Comparison of ENCODE assay signal across 10 mouse cellular contexts in the genomic region with DNA sequence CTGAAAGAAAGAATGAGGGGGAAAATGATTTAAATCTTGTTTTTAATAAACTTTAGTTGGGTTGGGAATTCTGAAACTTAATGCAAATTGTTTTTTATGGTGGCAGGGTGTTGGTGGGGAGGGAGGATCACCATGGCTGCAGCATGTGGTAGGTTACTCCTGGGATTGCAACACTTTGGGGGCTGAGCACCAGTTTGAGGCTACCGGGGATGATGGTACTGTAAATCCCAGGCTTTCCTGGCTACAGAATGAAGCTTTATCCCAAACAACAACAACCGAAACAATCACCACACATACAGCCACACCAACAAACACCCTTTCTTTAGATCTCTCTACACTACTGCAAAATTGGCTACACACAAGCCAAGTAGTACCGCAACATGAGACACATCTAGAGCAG. TPM values are rescaled to one million over a fixed set of nuclear protein-coding genes. Genes with fewer than 3 reads are reported as not detected.
DNase-seq lines count a peak whose midpoint lies in the region; ATAC-seq and TF ChIP-seq lines count a peak whose summit lies in the region.
"Had no signal": no experiment of that assay in that cellular context is flagged by ENCODE, and none has a peak within 500 bp of the region (broad histone marks: within the 10 kb centered on the region; RNA-seq: fewer than 3 reads in every experiment).

No protein-coding gene starts in this region.

- H3K4me1 ChIP-seq in heart, embryonic 12.5 days (replicated peaks): peaks cover 52% of the 10 kb centered on the region
- H3K4me1 ChIP-seq in lung, embryonic 14.5 days (ENCODE audit: insufficient read depth): 0 out of 2 replicates have a peak, but pooled peaks cover 2% of the 10 kb centered on the region
- H3K4me1 ChIP-seq in lung, adult 2 months (ENCODE audit: control insufficient read depth, insufficient read depth, low read length): no peaks in the 10 kb centered on the region
- H3K4me1 ChIP-seq in intestine, embryonic 14.5 days (replicated peaks; ENCODE audit: control insufficient read depth, insufficient read depth, low read length): peaks cover 22% of the 10 kb centered on the region
- H3K4me1 ChIP-seq in stomach, embryonic 15.5 days: peaks cover 8% of the 10 kb centered on the region

- peak overlapping the region; percentile 76 for H3K4me2 ChIP-seq in heart, embryonic 12.5 days
- H3K4me2 ChIP-seq in lung, embryonic 14.5 days: peak overlapping the region; percentile 85
- peak overlapping the region; percentile 65 for H3K4me2 ChIP-seq in intestine, embryonic 14.5 days (ENCODE audit: low read length)
- H3K4me2 ChIP-seq in stomach, embryonic 15.5 days: peak overlapping the region; percentile 79

- peaks cover 5% of the 10 kb centered on the region; the same call in 1 of the 2 replicates for H3K9me3 ChIP-seq in heart, embryonic 12.5 days (replicated peaks)
- H3K9me3 ChIP-seq in lung, embryonic 14.5 days (ENCODE audit: low read depth, low read length): no peaks in the 10 kb centered on the region
- H3K9me3 ChIP-seq in intestine, embryonic 14.5 days (ENCODE audit: control insufficient read depth, low read length): peaks cover 2% of the 10 kb centered on the region; the same call in 1 of the 2 replicates
- no peaks in the 10 kb centered on the region for H3K9me3 ChIP-seq in stomach, embryonic 15.5 days

- H3K9ac ChIP-seq in heart, embryonic 12.5 days: peak overlapping the region; percentile 88
- H3K9ac ChIP-seq in lung, embryonic 14.5 days: peak overlapping the region; percentile 72; the same call in 1 of the 2 replicates
- peak overlapping the region; percentile 80; the same call in 1 of the 2 replicates for H3K9ac ChIP-seq in intestine, embryonic 14.5 days (ENCODE audit: low read length)
- peak overlapping the region; percentile 2; the same call in 1 of the 2 replicates for H3K9ac ChIP-seq in stomach, embryonic 15.5 days

- peaks cover 36% of the 10 kb centered on the region for H3K36me3 ChIP-seq in heart, embryonic 12.5 days
- H3K36me3 ChIP-seq in lung, embryonic 14.5 days (ENCODE audit: insufficient read depth): no peaks in the 10 kb centered on the region
- H3K36me3 ChIP-seq in intestine, embryonic 14.5 days (ENCODE audit: control insufficient read depth, insufficient read depth, low read length): no peaks in the 10 kb centered on the region
- peaks cover 5% of the 10 kb centered on the region; the same call in 1 of the 2 replicates for H3K36me3 ChIP-seq in stomach, embryonic 15.5 days

- intact Hi-C loops in heart, postnatal 14 days (cut with DNase I): no loop called here

- peak overlapping the region; percentile 96 for H3K27ac ChIP-seq in heart, embryonic 12.5 days (ENCODE audit: poor library complexity, severe bottlenecking)
- H3K27ac ChIP-seq in lung, embryonic 14.5 days (ENCODE audit: low read depth): no peak overlapping the region
- H3K27ac ChIP-seq in intestine, embryonic 14.5 days (ENCODE audit: low read depth): no peak overlapping the region
- H3K27ac ChIP-seq in stomach, embryonic 15.5 days: 0 out of 2 replicates have a peak overlapping the region, but pooled peaks have one; percentile 87

- DNase-seq in heart, postnatal 14 days: no peak
- no peak for DNase-seq in lung, embryonic 14.5 days
- DNase-seq in lung, adult 2 months: no peak
- no peak for DNase-seq in intestine, embryonic 14.5 days (ENCODE audit: low spot score)
- no peak for DNase-seq in left cerebral cortex, adult 9 months (ENCODE audit: low spot score in 2 of 2)
- no peak for DNase-seq in urinary bladder, postnatal 10 days (ENCODE audit: low spot score)
- DNase-seq: kidney, adult 8-10 months had no signal

- peak overlapping the region; percentile 70 for H3K4me3 ChIP-seq in heart, embryonic 12.5 days
- peak overlapping the region; percentile 55; the same call in 1 of the 2 replicates for H3K4me3 ChIP-seq in lung, embryonic 14.5 days (ENCODE audit: low read depth, low read length)
- H3K4me3 ChIP-seq in lung, adult 2 months (replicated peaks; ENCODE audit: extremely low read depth, low read depth, low read length): no peak overlapping the region
- peak overlapping the region; percentile 87 for H3K4me3 ChIP-seq in intestine, embryonic 14.5 days (ENCODE audit: low read depth, low read length)
- peak overlapping the region; percentile 81 for H3K4me3 ChIP-seq in stomach, embryonic 15.5 days (replicated peaks)

- WGBS in heart, embryonic 12.5 days: 61% methylated on average over 3 of the region's 3 CpGs
- WGBS in lung, embryonic 14.5 days: 87% methylated on average over 3 of the region's 3 CpGs
- WGBS in lung, adult 2 months: 89% methylated on average over 3 of the region's 3 CpGs
- 78% methylated on average over 3 of the region's 3 CpGs for WGBS in intestine, embryonic 14.5 days
- WGBS in stomach, embryonic 15.5 days: 78% methylated on average over 3 of the region's 3 CpGs

- no peak for TF ChIP-seq CTCF in lung, embryonic 14.5 days (IDR thresholded peaks at IDR 0.05; ENCODE audit: low read depth)
- TF ChIP-seq CTCF in lung, adult 2 months (IDR thresholded peaks at IDR 0.05; ENCODE audit: insufficient read depth, low read length): no peak

- H3K27me3 ChIP-seq in heart, embryonic 12.5 days (replicated peaks): no peaks in the 10 kb centered on the region
- no peaks in the 10 kb centered on the region for H3K27me3 ChIP-seq in lung, embryonic 14.5 days (ENCODE audit: insufficient read depth, low read length)
- no peaks in the 10 kb centered on the region for H3K27me3 ChIP-seq in intestine, embryonic 14.5 days (replicated peaks; ENCODE audit: control insufficient read depth, insufficient read depth, low read length)
- no peaks in the 10 kb centered on the region for H3K27me3 ChIP-seq in stomach, embryonic 15.5 days (replicated peaks)

- no peak for ATAC-seq in heart, embryonic 12.5 days (ENCODE audit: insufficient number of reproducible peaks, low FRiP score)
- no peak for ATAC-seq in lung, embryonic 14.5 days (ENCODE audit: insufficient read depth)
- no peak for ATAC-seq in intestine, embryonic 14.5 days (replicated peaks; ENCODE audit: low FRiP score, low TSS enrichment, low read depth)
- no peak for ATAC-seq in stomach, embryonic 15.5 days (ENCODE audit: insufficient read depth, low FRiP score, low read depth)

- no peak for TF ChIP-seq POLR2A in lung, adult 2 months (IDR thresholded peaks at IDR 0.05; ENCODE audit: borderline replicate concordance, extremely low read depth, low read depth, low read length)

RNA-seq across cellular contexts. Expression of a gene that starts 34.4 kb away (rescaled TPM):
- 203 and 205 TPM in 2 replicates for polyA plus RNA-seq in heart, embryonic 12.5 days (2016; fragmentation: Nextera tagmentation; extraction: Ambion mirVana)
- 1,000 to 10,000 TPM; 1,735 to 2,031 TPM for total RNA-seq in heart, postnatal 14 days (2021)
- 30.1 and 34.9 TPM in 2 replicates for polyA plus RNA-seq in lung, embryonic 14.5 days (2014; fragmentation: Nextera tagmentation; extraction: Ambion mirVana)
- polyA plus RNA-seq in lung, adult 2 months (2012; rRNA removed): 6.1 and 13.9 TPM in 2 replicates
- polyA plus RNA-seq in intestine, embryonic 14.5 days (2014; fragmentation: Nextera tagmentation; extraction: Ambion mirVana): 60.5 and 70.1 TPM in 2 replicates
- 72.1 and 74.4 TPM in 2 replicates for polyA plus RNA-seq in stomach, embryonic 15.5 days (2015; fragmentation: Nextera tagmentation; extraction: Ambion mirVana)
- total RNA-seq: megakaryocyte progenitor cell, adult 5-6 weeks had no signal

Comparison
In these comparisons a context has a peak if more than half of its experiments do, and no peak if none do; other contexts are left out.
1. H3K27ac ChIP-seq: peak in heart, embryonic 12.5 days (single experiment) and stomach, embryonic 15.5 days (single experiment); none in lung, embryonic 14.5 days (single experiment) and intestine, embryonic 14.5 days (single experiment).
2. H3K9ac ChIP-seq: peak in every context shown above with its lines; median percentile 88 in heart, embryonic 12.5 days; 80 in intestine, embryonic 14.5 days; 72 in lung, embryonic 14.5 days; 2 in stomach, embryonic 15.5 days.
3. Peak in every context shown above with its lines, with median percentiles within 50 percentile points of each other: H3K4me2 ChIP-seq.